Mouse (Mus musculus) spleen, postnatal 14 days (tissue): ENCODE measurements around the gene Ddx24.
"Not testable (repeated sequence)": the region's sequence is repeated elsewhere in the genome, so short reads cannot be mapped to it uniquely, and the experiment has no call there.

Experiments used
- DNase-seq, 2 experiments: peaks; one replicate each; pipeline ENCODE4 v3.0.0; 2021 to 2022; ENCODE audit warnings: low spot score in 2 of 2

Gene Ddx24

GRCm38 (mm10) chr12:103425729-103426470, at the start of gene Ddx24:
TSS of gene Ddx24 (minus strand) at chr12:103425830.
- DNase-seq, result peak; percentile 92 to 95

- DNase-seq, result no peak
Measured at GRCm38 (mm10) chr12:103474481-103474880, 48.9 kb upstream of the Ddx24 start.

GRCm38 (mm10) chr12:103457140-103457539, 31.5 kb upstream of the Ddx24 start, which contains the start of gene Ifi27l2b:
TSS of gene Ifi27l2b (minus strand) at chr12:103457223.
- DNase-seq, result no peak

- not testable (repeated sequence) for DNase-seq
Measured at GRCm38 (mm10) chr12:103456727-103457126, 31.1 kb upstream of the Ddx24 start.

- DNase-seq, result no peak
Measured at GRCm38 (mm10) chr12:103453361-103453760, 27.7 kb upstream of the Ddx24 start.

- no peak for DNase-seq
Measured at GRCm38 (mm10) chr12:103445060-103445459, 19.4 kb upstream of the Ddx24 start.

- not testable (repeated sequence) for DNase-seq
Measured at GRCm38 (mm10) chr12:103444261-103444660, 18.6 kb upstream of the Ddx24 start.

- no peak for DNase-seq
Measured at GRCm38 (mm10) chr12:103443524-103443923, 17.9 kb upstream of the Ddx24 start, which contains the start of gene Ifi27l2a. TSS of gene Ifi27l2a (minus strand) at chr12:103443680.

- DNase-seq, result no peak
Measured at GRCm38 (mm10) chr12:103437601-103438000, 12.0 kb upstream of the Ddx24 start.

- DNase-seq, result no peak
Measured at GRCm38 (mm10) chr12:103434861-103435260, 9.2 kb upstream of the Ddx24 start.

- peak in 1 of 2 experiments; percentile 28 for DNase-seq
Measured at GRCm38 (mm10) chr12:103433986-103434731, 8.5 kb upstream of the Ddx24 start, which contains the start of gene Ifi27. TSS of gene Ifi27 (plus strand) at chr12:103434211.

GRCm38 (mm10) chr12:103433430-103433829, 7.8 kb upstream of the Ddx24 start:
- no peak for DNase-seq

- no peak for DNase-seq
Measured at GRCm38 (mm10) chr12:103426710-103427109, 1.1 kb upstream of the Ddx24 start.

- DNase-seq, result no peak
Measured at GRCm38 (mm10) chr12:103425016-103425728, 458 bp downstream of the Ddx24 start.

GRCm38 (mm10) chr12:103408144-103408543, 17.5 kb downstream of the Ddx24 start:
- no peak for DNase-seq

GRCm38 (mm10) chr12:103407720-103408119, 17.9 kb downstream of the Ddx24 start, which contains the start of gene 9330161L09Rik:
TSS of gene 9330161L09Rik (minus strand) at chr12:103407820.
- DNase-seq, result no peak

GRCm38 (mm10) chr12:103404131-103404530, 21.5 kb downstream of the Ddx24 start:
- no peak for DNase-seq

GRCm38 (mm10) chr12:103396751-103397150, 28.9 kb downstream of the Ddx24 start:
- DNase-seq, result no peak

- DNase-seq, result no peak
Measured at GRCm38 (mm10) chr12:103395486-103396275, 29.9 kb downstream of the Ddx24 start.

- DNase-seq, result no peak
Measured at GRCm38 (mm10) chr12:103393528-103393927, 32.1 kb downstream of the Ddx24 start.

- no peak for DNase-seq
Measured at GRCm38 (mm10) chr12:103391098-103391497, 34.5 kb downstream of the Ddx24 start.
